Mouse (Mus musculus) myocyte (in vitro differentiated cells): ENCODE results near the gene Minar1. TPM values are rescaled to one million over a fixed set of nuclear protein-coding genes. Genes with fewer than 3 reads are reported as not detected.

Experiments used
- H3K27me3 ChIP-seq: one replicate; pipeline ENCODE4 v1.6.1; 2011; ENCODE audit not compliant: control insufficient read depth, insufficient read depth, insufficient read length
- H3K36me3 ChIP-seq: one replicate; pipeline ENCODE4 v1.6.1; 2011; ENCODE audit not compliant: control insufficient read depth, insufficient read depth
- H3K4me2 ChIP-seq: one replicate; pipeline ENCODE4 v1.6.1; 2011; ENCODE audit warnings: low read depth, control low read depth
- H3K4me3 ChIP-seq: one replicate; pipeline ENCODE4 v1.5.1; 2011; ENCODE audit warnings: mild to moderate bottlenecking, control low read depth, moderate library complexity
- H3K79me2 ChIP-seq: one replicate; pipeline ENCODE4 v1.6.1; 2011; ENCODE audit not compliant: control insufficient read depth, insufficient read depth
- H3ac ChIP-seq: one replicate; pipeline ENCODE4 v1.6.1; 2011; ENCODE audit not compliant: control insufficient read depth, insufficient read length
- CEBPB ChIP-seq: IDR thresholded peaks from 2 replicates; pipeline ENCODE4 v1.6.1; 2011; ENCODE audit warnings: mild to moderate bottlenecking, moderate library complexity; ENCODE audit not compliant: poor library complexity, insufficient read depth, severe bottlenecking
- E2F4 ChIP-seq: IDR thresholded peaks from one replicate; pipeline ENCODE4 v1.6.1; 2011; ENCODE audit warnings: mild to moderate bottlenecking, control low read depth, moderate library complexity; ENCODE audit not compliant: insufficient read depth
- MAX ChIP-seq: IDR thresholded peaks from one replicate; pipeline ENCODE4 v1.6.1; 2011; ENCODE audit warnings: low read depth, mild to moderate bottlenecking, control low read depth
- MYOD1 ChIP-seq, 3 experiments: IDR thresholded peaks; one replicate each; pipeline ENCODE4 v1.6.1; 2011; ENCODE audit warnings: control low read depth in 2 of 3, low read depth in 2 of 3, mild to moderate bottlenecking in 2 of 3, moderate library complexity in 1 of 3; ENCODE audit not compliant: insufficient read length in 2 of 3, control insufficient read depth in 1 of 3
- MYOG ChIP-seq, 3 experiments: IDR thresholded peaks; one replicate each; pipeline ENCODE4 v1.6.1; 2011; ENCODE audit warnings: control low read depth in 2 of 3, low read depth in 2 of 3, mild to moderate bottlenecking in 2 of 3; ENCODE audit not compliant: insufficient read length in 2 of 3, control insufficient read depth in 1 of 3, insufficient read depth in 1 of 3
- POLR2A ChIP-seq: IDR thresholded peaks from one replicate; pipeline ENCODE4 v1.6.1; 2011; ENCODE audit warnings: low read depth, mild to moderate bottlenecking, control low read depth, moderate library complexity; ENCODE audit not compliant: insufficient read length
- POLR2AphosphoS2 ChIP-seq: IDR thresholded peaks from one replicate; pipeline ENCODE4 v1.6.1; 2011; ENCODE audit warnings: low read depth, control low read depth; ENCODE audit not compliant: insufficient read length
- REST ChIP-seq: IDR thresholded peaks from one replicate; pipeline ENCODE4 v1.6.1; 2011; ENCODE audit warnings: mild to moderate bottlenecking, control low read depth, moderate library complexity; ENCODE audit not compliant: insufficient read depth, insufficient read length
- SRF ChIP-seq: IDR thresholded peaks from one replicate; pipeline ENCODE4 v1.6.1; 2011; ENCODE audit warnings: low read depth; ENCODE audit not compliant: control insufficient read depth, insufficient read length
- TCF12 ChIP-seq: IDR thresholded peaks from one replicate; pipeline ENCODE4 v1.6.1; 2011; ENCODE audit warnings: mild to moderate bottlenecking, control low read depth; ENCODE audit not compliant: poor library complexity, insufficient read depth, severe bottlenecking
- TCF3 ChIP-seq: IDR thresholded peaks from one replicate; pipeline ENCODE4 v1.6.1; 2011; ENCODE audit warnings: low read depth, control low read depth; ENCODE audit not compliant: insufficient read length
- USF1 ChIP-seq: IDR thresholded peaks from one replicate; pipeline ENCODE4 v1.6.1; 2011; ENCODE audit warnings: low read depth, mild to moderate bottlenecking, control low read depth, moderate library complexity
- polyA plus RNA-seq: library from polyadenylated mRNA; unstranded; fragments of >200 nt; fragmentation: generic; extraction: Trizol; gene quantifications from one replicate; pipeline ENCODE4 v1.2.1, GENCODE M21; 2012; ENCODE audit warnings: missing spikeins

Minar1 gene
- polyA plus RNA-seq, 1 experiment: not detected

DNA sequence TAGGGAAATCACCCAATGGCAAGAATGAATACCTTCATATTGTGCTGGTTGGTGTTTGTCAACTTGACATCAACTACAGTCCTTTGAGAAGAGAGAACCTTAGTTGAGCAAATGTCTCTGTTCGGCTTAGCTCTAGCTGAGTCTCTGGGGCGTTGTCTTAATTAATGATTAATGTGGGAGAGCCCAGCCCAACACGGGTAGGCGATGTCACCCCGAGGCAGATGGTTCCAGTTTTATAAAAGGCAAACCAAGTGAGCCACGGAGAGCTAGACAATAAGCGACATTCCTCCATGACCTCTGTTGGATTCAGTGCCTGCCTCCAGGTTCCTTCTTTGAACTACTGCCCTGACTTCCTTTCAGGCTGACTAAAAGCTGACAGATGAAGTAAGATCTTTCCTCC is 15.6 kb downstream of the Minar1 start:
- no peaks in the 10 kb centered on the region for H3K79me2 ChIP-seq
- H3K27me3 ChIP-seq: no peaks in the 10 kb centered on the region
- TF ChIP-seq MAX (no peak), SRF (no peak), E2F4 (no peak), REST (no peak), MYOG (IDR thresholded peaks at IDR 0.05; ENCODE audit: control insufficient read depth in 1 of 3, insufficient read depth in 1 of 3, insufficient read length in 2 of 3, low read depth in 2 of 3) (no peak), POLR2A (no peak), TCF12 (no peak), USF1 (no peak), CEBPB (no peak), TCF3 (no peak), MYOD1 (IDR thresholded peaks at IDR 0.05; ENCODE audit: control insufficient read depth in 1 of 3, insufficient read length in 2 of 3, low read depth in 2 of 3) (no peak), POLR2AphosphoS2 (no peak)
- no peak overlapping the region for H3ac ChIP-seq
- H3K4me3 ChIP-seq: no peak overlapping the region
- no peaks in the 10 kb centered on the region for H3K36me3 ChIP-seq
- no peak overlapping the region for H3K4me2 ChIP-seq

DNA sequence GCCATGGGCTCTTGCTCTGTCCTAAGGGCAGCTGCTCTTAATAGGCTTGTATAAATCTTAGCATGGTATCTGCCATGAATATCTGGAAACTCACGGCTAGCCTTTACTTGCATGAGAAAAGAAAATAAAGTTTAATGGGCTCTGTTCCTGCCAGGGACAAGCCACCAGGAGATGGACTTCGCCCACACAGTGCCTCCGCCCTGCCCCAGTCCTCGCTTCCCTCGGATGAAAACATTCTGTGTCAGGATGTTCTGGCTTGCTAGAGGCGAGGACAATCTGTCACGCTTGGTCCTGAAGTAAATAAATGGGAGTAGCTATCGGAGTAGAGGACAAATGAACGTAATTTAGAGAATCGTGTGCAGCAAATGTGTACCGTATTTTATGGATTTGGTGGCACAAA is 16.7 kb downstream of the Minar1 start:
- TF ChIP-seq E2F4 (no peak), TCF12 (no peak), TCF3 (no peak), SRF (no peak), POLR2A (no peak), MYOD1 (IDR thresholded peaks at IDR 0.05; ENCODE audit: control insufficient read depth in 1 of 3, insufficient read length in 2 of 3, low read depth in 2 of 3) (no peak), POLR2AphosphoS2 (no peak), USF1 (no peak)
- no peak overlapping the region for H3ac ChIP-seq
- no peaks in the 10 kb centered on the region for H3K27me3 ChIP-seq
- no peaks in the 10 kb centered on the region for H3K36me3 ChIP-seq
- no peak overlapping the region for H3K4me3 ChIP-seq
- H3K4me2 ChIP-seq: no peak overlapping the region
- no peaks in the 10 kb centered on the region for H3K79me2 ChIP-seq

GRCm38 (mm10) chr9:89601891-89602290 is 21.0 kb downstream of the Minar1 start:
- TF ChIP-seq MYOD1 (IDR thresholded peaks at IDR 0.05; ENCODE audit: control insufficient read depth in 1 of 3, insufficient read length in 2 of 3, low read depth in 2 of 3) (no peak), REST (no peak), POLR2AphosphoS2 (no peak), MYOG (IDR thresholded peaks at IDR 0.05; ENCODE audit: control insufficient read depth in 1 of 3, insufficient read depth in 1 of 3, insufficient read length in 2 of 3, low read depth in 2 of 3) (no peak), TCF12 (no peak), TCF3 (no peak), SRF (no peak), E2F4 (no peak), MAX (no peak), USF1 (no peak), CEBPB (no peak), POLR2A (no peak)
- Histone ChIP-seq H3K27me3 (no peaks in the 10 kb centered on the region), H3K4me3 (no peak overlapping the region), H3K79me2 (no peaks in the 10 kb centered on the region), H3K36me3 (no peaks in the 10 kb centered on the region), H3ac (no peak overlapping the region), H3K4me2 (no peak overlapping the region)

- H3K36me3 ChIP-seq: no peaks in the 10 kb centered on the region
- H3K4me3 ChIP-seq: no peak overlapping the region
- TF ChIP-seq MYOD1 (IDR thresholded peaks at IDR 0.05; ENCODE audit: control insufficient read depth in 1 of 3, insufficient read length in 2 of 3, low read depth in 2 of 3) (no peak), POLR2AphosphoS2 (no peak), REST (no peak), MYOG (IDR thresholded peaks at IDR 0.05; ENCODE audit: control insufficient read depth in 1 of 3, insufficient read depth in 1 of 3, insufficient read length in 2 of 3, low read depth in 2 of 3) (no peak), E2F4 (no peak), USF1 (no peak), MAX (no peak), TCF3 (no peak), SRF (no peak), POLR2A (no peak), TCF12 (no peak)
- H3ac ChIP-seq: no peak overlapping the region
- H3K4me2 ChIP-seq: no peak overlapping the region
- H3K79me2 ChIP-seq: no peaks in the 10 kb centered on the region
- no peaks in the 10 kb centered on the region for H3K27me3 ChIP-seq
Observed at GRCm38 (mm10) chr9:89600677-89601076, 22.2 kb downstream of the Minar1 start.

DNA sequence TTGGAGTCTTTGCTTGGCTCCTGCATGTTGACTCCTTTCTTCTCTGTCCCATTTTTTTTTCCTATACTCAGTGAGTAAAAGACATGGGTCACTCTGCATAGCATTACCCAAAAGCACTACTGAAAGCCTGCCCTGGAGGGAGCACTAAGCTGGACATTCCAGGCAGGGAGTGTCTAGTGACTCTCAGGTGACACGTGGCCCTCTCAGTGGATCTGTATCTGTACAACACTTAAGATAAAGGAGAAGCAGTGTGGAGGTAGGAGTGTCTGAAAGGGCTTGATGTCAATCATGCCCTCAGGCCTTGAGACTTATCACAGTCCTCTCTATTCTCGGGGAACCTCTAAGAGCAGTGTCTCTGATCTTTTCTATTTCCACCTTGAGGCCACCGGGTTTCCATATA is 25.9 kb downstream of the Minar1 start:
- no peak for TF ChIP-seq TCF3
- TF ChIP-seq TCF12: no peak
- no peak for TF ChIP-seq MAX
- TF ChIP-seq SRF: no peak
- TF ChIP-seq POLR2A: no peak
- no peak for TF ChIP-seq POLR2AphosphoS2
- no peak for TF ChIP-seq MYOD1 (IDR thresholded peaks at IDR 0.05; ENCODE audit: control insufficient read depth in 1 of 3, insufficient read length in 2 of 3, low read depth in 2 of 3)
- TF ChIP-seq MYOG (IDR thresholded peaks at IDR 0.05; ENCODE audit: control insufficient read depth in 1 of 3, insufficient read depth in 1 of 3, insufficient read length in 2 of 3, low read depth in 2 of 3): no peak
- TF ChIP-seq E2F4: no peak
- TF ChIP-seq USF1: no peak
- TF ChIP-seq CEBPB: no peak
- TF ChIP-seq REST: no peak
- H3K4me2 ChIP-seq: no peak overlapping the region
- H3K36me3 ChIP-seq: no peaks in the 10 kb centered on the region
- no peaks in the 10 kb centered on the region for H3K27me3 ChIP-seq
- no peak overlapping the region for H3ac ChIP-seq
- H3K79me2 ChIP-seq: no peaks in the 10 kb centered on the region
- H3K4me3 ChIP-seq: no peak overlapping the region
